Mouse (Mus musculus): ENCODE results near the gene Aarsd1. TPM values are rescaled to one million over a fixed set of nuclear protein-coding genes. Genes with fewer than 3 reads are reported as not detected.
"Not testable (repeated sequence)": the region's sequence is repeated elsewhere in the genome, so short reads cannot be mapped to it uniquely, and the experiment has no call there.

The Aarsd1 gene
- total RNA-seq, 2 experiments from 2014 or later = 47.2 to 51.2 TPM

DNA sequence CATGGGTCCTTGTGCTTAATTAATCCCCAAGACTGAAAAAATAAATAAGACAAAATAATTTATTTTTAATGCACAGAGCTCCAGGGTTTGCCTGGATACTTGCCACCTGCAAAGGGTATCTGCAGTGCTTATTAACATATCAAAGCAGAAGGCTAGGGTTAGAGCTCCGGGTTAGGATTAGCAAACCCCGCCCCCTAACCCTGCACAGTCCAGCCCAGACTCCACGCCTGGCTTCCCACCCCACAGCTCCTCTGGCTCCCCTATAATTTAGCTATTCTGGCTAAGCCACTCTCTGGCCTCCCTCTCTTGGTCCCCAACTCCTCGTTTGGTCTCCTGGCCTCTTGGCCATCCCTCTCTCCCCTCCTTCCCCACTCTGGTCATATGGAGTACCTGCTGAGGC lies 35.6 kb downstream of the Aarsd1 start:
- DNase-seq (ENCODE audit: low spot score in 2 of 2) = no peak
- no peak for TF ChIP-seq CTCF (conservative IDR thresholded peaks at IDR 0.05)
- no peak overlapping the region for H3K27ac ChIP-seq
- no peak overlapping the region for H3K4me3 ChIP-seq

DNA sequence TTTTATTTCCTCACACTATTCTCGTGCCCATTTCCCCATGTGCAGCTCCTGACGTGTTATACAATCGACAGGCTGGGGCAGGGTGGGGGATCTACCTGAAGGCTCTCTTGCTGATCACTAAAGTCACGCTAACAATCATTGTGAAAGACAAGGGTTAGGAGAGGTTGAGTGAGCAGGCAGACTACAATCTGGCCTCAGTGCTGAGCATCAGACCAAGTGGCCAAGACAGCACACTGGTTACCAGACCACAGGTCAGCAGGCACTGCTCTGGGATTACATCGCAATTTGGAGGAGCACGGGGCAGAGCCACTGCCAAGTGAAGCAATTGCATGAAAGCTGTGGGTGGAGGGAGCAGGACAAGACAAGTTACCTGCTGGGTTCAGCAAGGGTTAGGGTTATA lies 38.5 kb downstream of the Aarsd1 start:
- TF ChIP-seq CTCF (conservative IDR thresholded peaks at IDR 0.05) = no peak
- Histone ChIP-seq H3K27ac (no peak overlapping the region), H3K4me3 (no peak overlapping the region)
- no peak for DNase-seq (ENCODE audit: low spot score in 2 of 2)

GRCm38 (mm10) chr11:101378196-101378595 lies 39.2 kb downstream of the Aarsd1 start:
- H3K27ac ChIP-seq; DNase-seq (ENCODE audit: low spot score in 2 of 2); H3K4me3 ChIP-seq: not testable (repeated sequence)

DNA sequence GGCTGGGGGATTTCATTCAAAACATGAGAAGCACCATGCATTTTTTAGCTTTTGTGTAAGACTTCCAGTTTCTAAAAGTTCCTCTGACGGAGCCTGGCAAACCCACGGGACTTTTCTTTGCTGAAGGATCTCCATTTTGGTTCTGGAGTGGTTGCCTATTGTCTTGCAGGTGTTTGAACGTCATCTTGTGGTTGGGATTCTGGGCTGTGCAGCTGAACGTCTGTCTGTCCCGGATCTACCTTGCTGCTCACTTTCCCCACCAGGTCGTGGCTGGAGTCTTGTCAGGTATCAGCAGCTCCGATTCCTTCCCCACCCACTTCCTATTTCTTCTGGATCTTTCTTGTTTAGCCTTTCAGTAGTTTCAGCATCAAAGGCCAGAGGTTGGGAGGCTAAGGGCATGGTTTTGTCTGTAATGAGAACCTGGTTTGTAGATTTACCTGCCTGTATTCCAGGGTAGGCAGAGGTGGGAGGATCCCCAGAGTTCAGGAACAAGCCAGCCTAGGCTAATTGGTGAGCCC lies 42.9 kb downstream of the Aarsd1 start:
- DNase-seq (ENCODE audit: low spot score in 2 of 2) = no peak
- no peak overlapping the region for H3K4me3 ChIP-seq
- TF ChIP-seq CTCF (conservative IDR thresholded peaks at IDR 0.05) = no peak
- H3K27ac ChIP-seq = no peak overlapping the region

GRCm38 (mm10) chr11:101370141-101370540 lies 47.3 kb downstream of the Aarsd1 start:
- DNase-seq (ENCODE audit: low spot score in 2 of 2) = no peak
- H3K4me3 ChIP-seq = no peak overlapping the region
- no peak overlapping the region for H3K27ac ChIP-seq
- no peak for TF ChIP-seq CTCF (conservative IDR thresholded peaks at IDR 0.05)

- Histone ChIP-seq H3K4me3 (no peak within 1 kb of the TSS), H3K27ac (no peak within 1 kb of the TSS)
- DNase-seq (ENCODE audit: low spot score in 2 of 2) = no peak
- TF ChIP-seq CTCF (conservative IDR thresholded peaks at IDR 0.05) = no peak
Measured at GRCm38 (mm10) chr11:101367326-101367935, 50.0 kb downstream of the Aarsd1 start, which contains the start of gene G6pc. Gene G6pc, plus strand, starts transcription at chr11:101367561.

- DNase-seq (ENCODE audit: low spot score in 2 of 2) = no peak
- Histone ChIP-seq H3K4me3 (no peak overlapping the region), H3K27ac (no peak overlapping the region)
- no peak for TF ChIP-seq CTCF (conservative IDR thresholded peaks at IDR 0.05)
Measured at GRCm38 (mm10) chr11:101364531-101364931, 52.9 kb downstream of the Aarsd1 start.

DNA sequence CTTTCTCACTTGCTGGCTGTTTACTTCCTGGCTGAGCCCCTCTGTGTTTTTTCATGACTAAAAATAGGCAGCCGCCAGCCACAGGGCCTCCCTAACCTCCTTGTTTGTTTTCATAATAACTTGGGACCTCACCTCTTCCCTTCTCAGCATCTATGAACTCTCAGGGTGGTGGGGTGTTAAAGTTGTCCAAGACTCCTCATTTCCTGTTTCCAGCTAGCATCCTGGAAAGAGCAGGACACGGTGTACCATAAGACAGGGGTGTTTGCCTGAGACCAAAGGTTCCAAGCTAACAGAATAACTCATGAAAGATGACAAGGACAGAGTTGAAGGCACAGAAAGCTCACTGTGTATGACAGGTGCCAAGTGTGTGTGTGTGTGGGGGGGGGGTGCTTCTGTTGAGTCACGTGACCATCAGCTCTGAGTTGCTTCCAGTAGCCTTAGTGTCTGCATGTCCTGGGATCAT lies 56.7 kb downstream of the Aarsd1 start:
- TF ChIP-seq CTCF (conservative IDR thresholded peaks at IDR 0.05) = no peak
- DNase-seq (ENCODE audit: low spot score in 2 of 2) = no peak
- Histone ChIP-seq H3K4me3 (no peak overlapping the region), H3K27ac (no peak overlapping the region)

DNA sequence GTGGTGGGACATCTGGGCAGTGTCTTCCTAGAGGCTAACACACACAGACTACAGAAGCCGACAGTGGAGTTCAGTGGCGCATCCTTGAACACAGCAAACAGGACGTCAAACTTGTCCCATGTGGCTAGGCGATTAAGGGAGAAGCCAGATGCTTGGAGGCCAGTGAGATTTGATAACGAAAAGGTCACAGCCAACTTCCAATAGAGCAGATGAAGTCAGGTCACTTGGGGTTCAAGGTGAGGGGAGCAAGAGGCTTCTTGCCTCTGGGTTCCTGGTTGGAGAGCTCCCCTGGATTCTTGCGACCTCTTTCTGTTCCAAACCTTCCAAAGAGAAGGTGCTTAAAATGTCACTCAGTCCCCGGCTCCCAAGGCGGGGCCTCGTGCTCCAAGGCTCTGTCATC lies 57.6 kb downstream of the Aarsd1 start:
- Histone ChIP-seq H3K4me3 (no peak overlapping the region), H3K27ac (no peak overlapping the region)
- no peak for DNase-seq (ENCODE audit: low spot score in 2 of 2)
- no peak for TF ChIP-seq CTCF (conservative IDR thresholded peaks at IDR 0.05)

- TF ChIP-seq CTCF (conservative IDR thresholded peaks at IDR 0.05) = no peak
- Histone ChIP-seq H3K4me3 (no peak overlapping the region), H3K27ac (no peak overlapping the region)
- DNase-seq (ENCODE audit: low spot score in 2 of 2) = no peak
Measured at GRCm38 (mm10) chr11:101357505-101358182, 59.8 kb downstream of the Aarsd1 start.

Small RNA genes lying within 50 kb of the gene (microRNA-seq; reads per million reads assigned to microRNA genes)
- 0.37 to 0.64 reads per million in 2 experiments for gene Mir6929

Other genes starting within 250 kb of the Aarsd1 start
- 100 to 1,000 TPM; 169 to 171 TPM for gene Cntnap1, start 247.1 kb downstream of the Aarsd1 start, total RNA-seq (2021)
- 10 to 100 TPM; 14.5 to 15.4 TPM for gene Plekhh3, start 246.3 kb downstream of the Aarsd1 start, total RNA-seq (2021)
- gene Ccr10, start 242.2 kb downstream of the Aarsd1 start, total RNA-seq (2021) = not detected
- gene Ezh1, start 191.2 kb downstream of the Aarsd1 start, total RNA-seq (2021) = 10 to 100 TPM; 73.6 to 81.8 TPM
- 10 to 100 TPM; 62.2 to 68.0 TPM for gene Ramp2, start 171.6 kb downstream of the Aarsd1 start, total RNA-seq (2021)
- 10 to 100 TPM; 68.8 to 69.4 TPM for gene Vps25, start 163.9 kb downstream of the Aarsd1 start, total RNA-seq (2021)
- gene Wnk4, start 157.0 kb downstream of the Aarsd1 start, total RNA-seq (2021) = 10 to 100 TPM; 11.3 to 11.4 TPM
- gene Cntd1, start 138.6 kb downstream of the Aarsd1 start, total RNA-seq (2021) = under 1 TPM; 0.29 to 0.56 TPM
- 100 to 1,000 TPM in 1 of 2 experiments, 10 to 100 TPM in 1; 95.5 to 108 TPM for gene Coa3, start 138.5 kb downstream of the Aarsd1 start, total RNA-seq (2021)
- gene Becn1, start 115.3 kb downstream of the Aarsd1 start, total RNA-seq (2021) = 100 to 1,000 TPM; 219 to 223 TPM
- gene Psme3, start 101.4 kb downstream of the Aarsd1 start, total RNA-seq (2021) = 100 to 1,000 TPM; 121 TPM
- 1 to 10 TPM; 6.8 to 7.5 TPM for gene Aoc2, start 92.6 kb downstream of the Aarsd1 start, total RNA-seq (2021)
- gene Aoc3, start 87.0 kb downstream of the Aarsd1 start, total RNA-seq (2021) = under 1 TPM; 0.64 to 0.74 TPM
- gene G6pc, start 50.1 kb downstream of the Aarsd1 start, total RNA-seq (2021) = not detected
- gene Gm27029, start 7.2 kb upstream of the Aarsd1 start, total RNA-seq (2021) = 1 to 10 TPM; 6.7 to 7.4 TPM
- 10 to 100 TPM; 31.9 to 33.5 TPM for gene Rundc1, start 7.5 kb upstream of the Aarsd1 start, total RNA-seq (2021)
- 1 to 10 TPM in 1 of 2 experiments, under 1 TPM in 1; 0.71 to 2.0 TPM for gene Ptges3l, start 7.7 kb upstream of the Aarsd1 start, total RNA-seq (2021)
- 10 to 100 TPM; 31.6 to 32.9 TPM for gene Rpl27, start 24.7 kb upstream of the Aarsd1 start, total RNA-seq (2021)
- 1 to 10 TPM; 2.4 to 3.5 TPM for gene Ifi35, start 30.8 kb upstream of the Aarsd1 start, total RNA-seq (2021)
- gene Rnd2, start 47.4 kb upstream of the Aarsd1 start, total RNA-seq (2021) = 100 to 1,000 TPM; 113 to 122 TPM
- 10 to 100 TPM; 25.3 to 27.7 TPM for gene Vat1, start 48.6 kb upstream of the Aarsd1 start, total RNA-seq (2021)
- 1 to 10 TPM; 1.3 TPM for gene Brca1, start 134.3 kb upstream of the Aarsd1 start, total RNA-seq (2021)
- 100 to 1,000 TPM; 199 to 221 TPM for gene Nbr1, start 134.5 kb upstream of the Aarsd1 start, total RNA-seq (2021)
- gene Tmem106a, start 164.6 kb upstream of the Aarsd1 start, total RNA-seq (2021) = 1 to 10 TPM; 2.4 to 4.2 TPM
- gene Gm11634, start 181.6 kb upstream of the Aarsd1 start, total RNA-seq (2021) = not detected
- 1 to 10 TPM; 8.4 to 10.0 TPM for gene Rdm1, start 209.6 kb upstream of the Aarsd1 start, total RNA-seq (2021)
- 10 to 100 TPM; 10.6 to 16.0 TPM for gene Arl4d, start 247.9 kb upstream of the Aarsd1 start, total RNA-seq (2021)

Data from layer of hippocampus, adult 2 months (tissue).